Mouse (Mus musculus): ENCODE measurements around the gene Ccdc66.

Gene Ccdc66

DNA sequence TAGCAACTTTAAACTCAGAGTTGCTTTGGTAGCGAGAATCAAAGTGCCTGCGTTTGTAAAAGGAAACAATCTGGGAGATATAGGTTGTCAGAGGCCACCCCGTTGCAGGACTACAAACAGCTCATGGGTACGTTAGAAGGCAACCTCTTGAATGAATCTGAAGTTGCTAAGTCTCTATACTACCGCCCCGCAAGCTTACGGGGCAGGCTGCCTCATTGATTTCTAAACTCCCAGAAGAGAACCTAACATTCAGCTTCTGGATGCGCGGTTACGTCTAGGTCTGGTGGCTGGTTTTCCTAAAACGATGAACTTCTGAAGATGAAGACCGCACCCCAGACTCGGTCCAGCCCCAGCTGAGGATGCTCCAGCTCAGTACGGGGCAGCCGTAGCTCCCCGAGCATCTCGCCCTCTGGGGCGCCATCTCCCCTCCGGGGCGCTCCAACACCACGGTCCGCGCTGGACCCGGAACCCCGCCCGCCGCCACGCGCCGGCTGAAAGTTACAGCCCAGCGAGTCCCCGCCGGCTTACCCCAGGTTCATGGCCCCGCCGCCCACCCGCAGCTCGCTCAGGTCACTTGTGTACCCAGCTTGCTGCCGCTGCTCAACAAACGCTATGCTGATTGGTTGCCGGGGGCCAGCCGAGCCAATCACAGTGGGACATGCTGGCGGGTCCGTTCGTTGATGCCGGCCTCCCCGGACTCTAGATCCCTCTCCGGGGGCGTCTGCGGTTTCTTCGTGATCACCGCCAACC is at the start of gene Ccdc66:
Ccdc66 (minus strand) TSS at position 567 of the 750 bp plus-strand sequence.
- in situ Hi-C loops (cut with MboI, MseI), result no loop called here

DNA sequence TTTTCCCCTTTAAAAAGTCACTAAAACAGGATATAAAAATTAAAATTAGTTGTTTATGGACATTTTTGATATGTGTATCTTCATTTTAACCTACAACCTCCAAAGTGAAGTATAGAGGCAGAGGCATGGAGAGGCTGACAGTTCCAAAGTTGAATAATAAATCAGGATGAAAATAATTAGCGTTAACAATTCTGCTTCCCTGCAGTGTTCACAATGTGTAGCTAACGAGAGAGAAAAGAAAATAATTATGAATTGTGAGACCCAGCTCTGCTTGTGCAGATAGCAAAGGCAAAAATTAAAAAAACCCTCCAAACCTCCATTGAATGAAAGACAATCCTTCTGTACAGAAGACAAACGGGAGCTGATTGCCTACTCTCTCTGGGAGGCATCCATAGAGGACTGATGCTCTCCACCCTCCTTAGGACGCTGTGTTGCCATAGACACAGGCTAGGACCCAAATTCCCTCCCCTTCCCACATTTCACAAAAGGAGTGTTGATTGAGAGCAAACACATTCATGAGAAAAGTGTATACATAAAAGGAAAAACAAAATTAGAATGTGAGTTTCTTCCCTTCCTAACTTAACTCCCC is 35.7 kb upstream of the Ccdc66 start:
- in situ Hi-C loops (cut with MboI, MseI), result no loop called here

DNA sequence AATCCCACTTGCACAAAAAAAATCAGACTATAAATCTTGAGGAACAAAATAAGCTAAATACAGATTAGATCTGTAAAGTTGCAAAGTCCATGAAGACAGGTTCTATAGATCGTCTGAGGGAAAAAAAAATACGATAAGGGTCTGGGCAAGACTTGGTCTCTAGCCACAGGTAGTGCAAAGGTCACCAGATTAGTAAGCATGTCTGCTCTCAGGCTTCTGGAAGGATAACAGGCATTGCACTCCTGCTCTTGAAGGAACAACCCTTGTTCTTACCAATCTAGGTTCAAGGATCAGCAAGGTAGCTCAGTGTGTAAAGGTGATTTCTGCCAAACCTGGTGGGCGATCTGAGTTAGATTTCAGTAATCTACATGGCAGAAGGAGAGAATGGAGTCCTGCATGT is 28.2 kb upstream of the Ccdc66 start:
- in situ Hi-C loops (cut with MboI, MseI), result no loop called here

DNA sequence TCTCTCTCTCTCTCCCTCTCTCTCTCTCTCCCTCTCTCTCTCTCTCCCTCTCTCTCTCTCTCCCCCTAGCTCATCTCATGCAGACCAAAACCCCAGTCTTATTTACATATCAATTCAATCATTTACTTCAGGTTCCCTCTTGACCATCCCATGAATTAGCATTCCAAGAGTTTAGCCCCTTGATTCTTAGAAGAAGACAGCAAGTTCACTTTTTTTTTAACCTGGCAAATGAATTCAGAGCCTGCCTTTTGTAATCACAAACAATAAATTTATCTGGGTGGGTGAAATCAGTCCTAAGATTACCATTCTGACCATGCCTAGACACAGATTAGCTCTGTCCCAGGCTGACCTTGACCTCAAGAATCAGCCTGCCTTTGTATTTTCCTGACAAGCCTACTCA is 16.3 kb upstream of the Ccdc66 start:
- in situ Hi-C loops (cut with MboI, MseI), result no loop called here

DNA sequence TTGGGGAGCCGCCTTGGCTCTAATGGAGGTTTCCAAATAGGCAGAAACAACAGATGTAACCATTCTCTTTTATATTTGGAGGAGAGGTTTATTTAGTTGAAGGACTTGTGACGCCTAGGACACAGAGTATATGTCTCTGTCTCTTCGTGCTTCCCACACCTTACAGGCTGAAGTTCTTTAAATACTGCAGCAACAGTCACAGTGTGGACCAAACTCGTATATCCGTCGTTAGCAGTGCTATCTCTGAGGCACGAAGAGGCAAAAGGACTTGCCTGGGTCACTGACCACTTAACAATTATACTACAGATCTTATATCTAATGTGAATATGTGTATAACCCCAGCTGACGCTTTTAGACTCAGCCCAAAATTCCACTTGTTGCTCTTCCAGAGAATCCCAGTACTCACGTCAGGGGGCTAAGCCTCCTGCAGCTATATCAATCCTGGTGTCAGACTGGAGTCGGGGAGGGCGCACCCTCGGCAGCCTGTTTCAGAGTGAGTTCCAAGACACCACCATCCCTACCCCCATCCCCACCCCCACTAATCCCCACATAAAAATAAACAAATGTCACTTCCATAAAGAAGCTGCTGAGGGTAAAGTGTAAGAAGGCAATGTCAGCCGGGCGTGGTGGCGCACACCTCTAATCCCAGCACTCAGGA is 513 bp upstream of the Ccdc66 start:
- in situ Hi-C loops (cut with MboI, MseI), result no loop called here

DNA sequence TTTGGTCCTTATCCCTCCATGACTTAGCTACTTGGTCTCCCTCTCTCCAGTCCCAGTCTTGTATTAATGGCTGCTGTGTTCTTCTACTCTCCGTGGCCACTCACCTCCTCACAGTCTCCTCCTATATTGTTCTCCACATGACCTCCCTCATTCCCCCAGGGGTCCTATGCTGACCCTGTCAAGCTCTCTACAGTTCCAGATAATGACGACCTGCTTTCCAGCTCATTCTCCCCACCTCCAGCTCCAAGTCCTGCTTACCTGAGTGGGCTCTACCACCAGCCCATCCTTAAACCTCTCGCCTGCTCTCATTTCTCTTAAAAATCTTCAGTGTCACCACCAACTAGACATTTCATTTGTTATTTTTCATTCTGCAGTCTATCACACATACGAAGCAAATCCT is 7.2 kb downstream of the Ccdc66 start:
- in situ Hi-C loops (cut with MboI, MseI), result no loop called here

DNA sequence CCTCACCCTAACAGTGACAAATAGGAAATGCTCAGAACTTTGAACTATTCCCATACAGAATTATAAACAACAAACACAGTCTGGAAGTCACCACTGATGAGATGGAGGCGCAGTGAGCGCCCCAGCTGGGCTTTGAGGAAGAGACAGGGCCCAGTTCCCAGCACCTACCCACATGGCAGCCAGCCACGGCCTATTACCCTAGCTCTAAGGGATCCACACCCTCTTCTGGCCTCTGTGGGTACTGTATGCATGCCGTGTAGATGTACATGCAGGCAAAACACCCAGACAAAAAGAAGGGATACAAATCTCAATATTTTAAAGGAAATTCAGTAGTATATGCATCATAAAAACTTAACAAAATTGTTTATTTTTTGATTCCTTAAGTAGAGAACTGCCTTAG is 14.7 kb downstream of the Ccdc66 start:
- in situ Hi-C loops (cut with MboI, MseI), result no loop called here

DNA sequence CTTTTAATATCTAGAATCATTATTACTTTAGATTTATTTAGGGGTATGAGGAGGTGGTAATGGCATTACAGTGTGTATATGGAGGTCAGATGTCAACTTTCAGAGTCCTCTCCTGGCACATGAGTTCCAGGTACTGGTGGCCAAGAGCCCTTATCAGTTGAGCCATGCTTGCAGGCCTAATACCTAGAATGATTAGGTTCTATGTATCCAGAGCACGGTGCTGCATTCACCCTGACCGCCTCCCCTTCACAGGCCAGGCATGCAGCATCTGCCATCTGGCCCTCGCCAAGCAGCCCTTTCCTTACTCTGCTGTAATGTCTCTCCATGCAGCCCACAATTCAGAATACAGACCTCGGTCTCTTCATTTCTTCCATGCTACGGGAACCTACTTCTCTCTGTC is 16.9 kb downstream of the Ccdc66 start:
- in situ Hi-C loops (cut with MboI, MseI), result no loop called here

DNA sequence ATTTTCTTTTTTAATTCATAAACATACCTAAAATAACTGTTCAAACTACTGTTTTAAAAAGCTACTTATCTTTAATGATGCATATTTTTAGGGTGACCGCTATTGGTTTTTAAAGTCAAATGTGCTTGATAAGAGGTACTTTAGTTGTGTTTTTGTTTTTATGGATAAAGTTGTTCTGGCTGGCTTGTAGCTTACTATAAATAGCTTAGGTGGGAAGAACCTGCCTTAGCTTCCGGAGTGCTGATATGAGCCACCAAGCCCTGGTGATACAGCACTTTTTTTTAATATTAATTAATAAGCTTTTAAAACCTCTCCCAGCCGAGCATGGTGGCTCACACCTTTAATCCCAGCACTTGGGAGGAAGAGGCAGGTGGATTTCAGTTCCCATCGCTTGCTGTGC is 61.3 kb downstream of the Ccdc66 start:
- in situ Hi-C loops (cut with MboI, MseI), result no loop called here

DNA sequence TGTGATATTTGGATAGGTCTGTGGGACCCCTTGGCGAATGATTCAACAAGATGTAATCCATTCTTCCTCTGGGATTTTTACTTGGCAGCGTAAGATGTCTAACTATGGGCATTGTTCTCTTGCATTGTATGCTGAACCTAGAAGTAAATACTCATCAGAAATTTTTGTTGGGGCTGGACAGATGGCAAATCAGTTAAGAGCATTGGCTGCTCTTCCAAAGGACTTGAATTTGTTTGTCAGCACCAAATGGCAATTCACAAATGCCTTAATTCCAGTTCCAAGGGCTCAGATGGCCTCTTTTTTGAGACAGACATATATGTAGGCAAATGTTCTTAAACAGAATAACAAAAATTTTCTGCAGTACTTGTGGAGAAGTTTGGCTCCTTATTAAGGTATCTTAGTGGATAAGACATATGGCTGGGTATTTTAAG is 63.4 kb downstream of the Ccdc66 start:
- in situ Hi-C loops (cut with MboI, MseI), result no loop called here

DNA sequence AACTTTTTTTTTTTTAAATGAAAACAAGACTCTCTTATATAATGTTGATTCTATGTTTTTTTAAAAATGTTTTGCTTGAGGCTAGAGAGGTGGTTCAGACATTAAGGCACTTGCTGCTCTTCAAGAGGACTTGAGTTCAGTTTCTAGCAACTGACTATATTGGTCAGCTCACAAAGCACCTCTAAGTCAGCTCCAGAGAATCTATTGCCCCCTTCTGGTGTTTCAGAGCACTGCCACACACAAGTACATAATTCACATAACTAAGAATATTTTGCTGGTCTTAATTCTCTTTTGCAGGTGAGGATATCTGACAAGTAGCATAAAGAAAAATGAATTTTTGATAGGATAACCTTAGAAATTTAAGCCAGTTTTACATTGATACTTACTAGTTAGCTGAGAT is 67.3 kb downstream of the Ccdc66 start:
- in situ Hi-C loops (cut with MboI, MseI), result no loop called here

DNA sequence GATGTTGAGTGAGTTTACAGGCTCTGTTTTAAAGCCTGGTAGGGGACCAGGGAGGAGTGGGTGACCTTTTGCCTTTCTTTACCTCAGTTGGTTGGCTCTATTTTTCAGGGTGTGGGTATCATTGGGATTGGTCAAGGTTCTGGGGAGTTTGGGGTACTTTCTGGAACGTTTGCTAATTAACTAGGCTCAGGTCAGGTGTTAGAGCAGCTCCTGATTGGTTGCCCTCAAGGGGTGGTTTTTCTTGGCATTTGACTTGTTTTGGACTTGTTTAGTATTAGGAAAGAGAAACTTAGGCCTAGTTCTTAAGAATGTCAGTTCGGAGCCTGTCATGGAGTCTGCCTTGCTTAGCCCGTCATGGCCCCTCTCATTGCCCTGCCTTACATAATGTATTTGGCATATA is 71.4 kb downstream of the Ccdc66 start:
- in situ Hi-C loops (cut with MboI, MseI), result no loop called here

DNA sequence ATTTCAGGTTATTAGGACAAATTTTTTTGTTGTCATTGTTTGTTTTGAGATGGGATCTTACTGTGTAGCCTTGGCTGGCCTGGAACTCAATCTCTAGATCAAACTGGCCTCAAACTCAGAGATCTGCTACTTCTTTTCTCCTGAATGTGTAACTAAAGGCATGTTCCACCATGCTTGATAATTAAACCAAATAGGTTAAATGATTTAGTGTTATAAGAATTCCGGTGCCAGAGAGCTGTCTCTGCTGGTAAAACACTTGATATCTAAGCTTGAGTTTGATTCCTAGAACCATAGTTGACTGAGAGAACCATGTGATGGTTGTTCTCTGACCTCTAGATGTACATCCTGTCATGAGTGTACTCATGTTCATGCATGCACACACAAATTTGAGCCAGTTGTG is 72.1 kb downstream of the Ccdc66 start:
- in situ Hi-C loops (cut with MboI, MseI), result no loop called here

DNA sequence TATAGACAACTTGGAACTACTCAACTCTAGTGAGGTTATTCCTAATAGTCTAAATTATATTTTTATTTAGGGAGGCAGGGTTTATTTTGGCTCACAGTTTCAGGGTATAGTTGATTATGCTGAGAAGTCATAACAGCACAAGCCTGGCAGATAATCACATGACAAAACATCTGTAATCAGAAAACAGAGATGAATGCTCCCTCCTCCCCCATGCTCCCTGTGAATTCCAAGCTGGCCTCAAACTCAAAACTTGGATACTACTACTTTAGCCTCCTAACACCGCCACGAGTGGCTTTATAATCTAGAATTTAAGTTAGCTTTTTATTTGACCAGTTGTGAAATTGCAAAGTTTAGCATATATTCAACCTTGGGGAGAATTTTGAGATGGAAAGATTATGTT is 76.2 kb downstream of the Ccdc66 start:
- in situ Hi-C loops (cut with MboI, MseI), result no loop called here

Measured in regulatory T cell (primary cell).